16 mouse cellular contexts compared by ENCODE assay signal in genomic region chr8:61557036-61557435, GRCm38 (mm10).
"Had no signal": no experiment of that assay in that cellular context is flagged by ENCODE, and none has a peak within 500 bp of the region (broad histone marks: within the 10 kb centered on the region; RNA-seq: fewer than 3 reads in every experiment).

No protein-coding gene starts in this region.

- DNase-seq: kidney, adult 8-10 months; kidney, postnatal 10 days; kidney, postnatal 36 days; layer of hippocampus, postnatal 36 days; liver, postnatal 0 days; lung, embryonic 14.5 days; thymus, adult 18-20 months; thymus, postnatal 36 days had no signal

- H3K4me3 ChIP-seq: kidney, embryonic 15.5 days; left cerebral cortex, adult 2 months; midbrain, embryonic 12.5 days; midbrain, embryonic 15.5 days; neural tube, embryonic 13.5 days had no signal

- H3K36me3 ChIP-seq: kidney, embryonic 15.5 days; midbrain, embryonic 12.5 days; midbrain, embryonic 15.5 days; neural tube, embryonic 13.5 days had no signal

- H3K27ac ChIP-seq: kidney, embryonic 15.5 days; left cerebral cortex, adult 2 months; liver, embryonic 14.5 days; macrophage; midbrain, embryonic 12.5 days; midbrain, embryonic 15.5 days; neural tube, embryonic 13.5 days had no signal

- H3K9me3 ChIP-seq: kidney, embryonic 15.5 days; midbrain, embryonic 12.5 days; midbrain, embryonic 15.5 days; neural tube, embryonic 13.5 days had no signal

- ATAC-seq: liver, postnatal 0 days; lung, postnatal 0 days; midbrain, embryonic 15.5 days had no signal

- H3K27me3 ChIP-seq: kidney, embryonic 15.5 days; midbrain, embryonic 12.5 days; midbrain, embryonic 15.5 days; neural tube, embryonic 13.5 days had no signal

- H3K9ac ChIP-seq: kidney, embryonic 15.5 days; liver, embryonic 14.5 days; liver, postnatal 0 days; lung, embryonic 14.5 days; midbrain, embryonic 12.5 days; midbrain, embryonic 15.5 days; neural tube, embryonic 13.5 days had no signal

- H3K4me2 ChIP-seq: kidney, embryonic 15.5 days; lung, embryonic 14.5 days; midbrain, embryonic 12.5 days; midbrain, embryonic 15.5 days; neural tube, embryonic 13.5 days had no signal
